Mouse (Mus musculus) CH12.LX (cell line): Measurements from ENCODE around the gene Ppp1r3f. TPM values are rescaled to one million over a fixed set of nuclear protein-coding genes. Genes with fewer than 3 reads are reported as not detected.

Source experiments
- DNase-seq: peaks from one replicate; pipeline ENCODE4 v3.0.0-alpha.2; 2013; ENCODE audit errors: extremely low read depth
- H3K27ac ChIP-seq: 2 replicates; pipeline ENCODE4 v1.5.1; 2012; ENCODE audit warnings: low read depth, mild to moderate bottlenecking, control low read depth, moderate library complexity; ENCODE audit not compliant: insufficient read depth
- H3K27me3 ChIP-seq: replicated peaks from 2 replicates; pipeline ENCODE3; 2012; ENCODE audit warnings: inconsistent platforms
- H3K36me3 ChIP-seq, 2 experiments: replicated peaks in 1 of 2; 2 replicates each; pipeline versions ENCODE3 to v1.6.1; 2012; ENCODE audit warnings: inconsistent platforms in 1 of 2, low read length in 1 of 2, mild to moderate bottlenecking in 1 of 2, mixed read lengths in 1 of 2, moderate library complexity in 1 of 2; ENCODE audit not compliant: control insufficient read depth in 1 of 2, insufficient read depth in 1 of 2
- H3K4me1 ChIP-seq, 2 experiments: 2 replicates each; pipeline ENCODE4 v1.6.1; 2012; ENCODE audit warnings: inconsistent platforms in 1 of 2, moderate library complexity in 1 of 2; ENCODE audit not compliant: insufficient read depth in 2 of 2, control insufficient read depth in 1 of 2
- H3K4me2 ChIP-seq: 2 replicates; pipeline ENCODE4 v1.6.1; 2012; ENCODE audit warnings: low read depth, mild to moderate bottlenecking, control low read depth; ENCODE audit not compliant: poor library complexity, insufficient read depth, severe bottlenecking
- H3K4me3 ChIP-seq, 3 experiments: fragments of 150-350 bp in 1 of 3; sonication (generic) in 1 of 3; replicated peaks in 1 of 3; 2 replicates each; pipeline versions ENCODE3 to v1.5.1; 2011 to 2012; ENCODE audit warnings: low read depth in 2 of 3, low read length in 2 of 3, mild to moderate bottlenecking in 2 of 3, moderate library complexity in 2 of 3, control low read depth in 1 of 3, improper control_type of control experiment in 1 of 3, inconsistent platforms in 1 of 3, mixed read lengths in 1 of 3; ENCODE audit not compliant: poor library complexity in 1 of 3
- H3K79me2 ChIP-seq: replicated peaks from 2 replicates; pipeline ENCODE4 v1.6.1; 2012; ENCODE audit warnings: mild to moderate bottlenecking, moderate library complexity; ENCODE audit not compliant: control insufficient read depth, poor library complexity, insufficient read depth, severe bottlenecking; ENCODE audit errors: extremely low read depth
- H3K9ac ChIP-seq: 2 replicates; pipeline ENCODE4 v1.6.1; 2012; ENCODE audit warnings: low read depth, mild to moderate bottlenecking, control low read depth, moderate library complexity; ENCODE audit not compliant: insufficient read depth
- H3K9me3 ChIP-seq: replicated peaks from 2 replicates; pipeline ENCODE3; 2012; ENCODE audit warnings: low read length, inconsistent platforms, mixed read lengths
- BHLHE40 ChIP-seq: IDR thresholded peaks from 2 replicates; pipeline ENCODE4 v1.6.1; 2011; ENCODE audit warnings: mild to moderate bottlenecking, low read depth, low read length, improper control_type of control experiment
- E2F4 ChIP-seq: IDR thresholded peaks from 2 replicates; pipeline ENCODE4 v1.6.1; 2011; ENCODE audit warnings: low read depth, low read length, improper control_type of control experiment; ENCODE audit not compliant: insufficient replicate concordance
- EP300 ChIP-seq: IDR thresholded peaks from 2 replicates; pipeline ENCODE4 v1.6.1; 2011; ENCODE audit warnings: low read length, improper control_type of control experiment
- MAX ChIP-seq: IDR thresholded peaks from 2 replicates; pipeline ENCODE4 v1.6.1; 2011; ENCODE audit warnings: low read length, improper control_type of control experiment
- MAZ ChIP-seq: IDR thresholded peaks from 2 replicates; pipeline ENCODE4 v1.6.1; 2012; ENCODE audit warnings: low read depth, mild to moderate bottlenecking, inconsistent platforms, low read length, improper control_type of control experiment, moderate library complexity
- NRF1 ChIP-seq: IDR thresholded peaks from 2 replicates; pipeline ENCODE4 v1.6.1; 2014; ENCODE audit warnings: low read depth, mild to moderate bottlenecking, inconsistent platforms, low read length, improper control_type of control experiment, moderate library complexity
- TCF12 ChIP-seq: IDR thresholded peaks from 2 replicates; pipeline ENCODE4 v1.6.1; 2014; ENCODE audit warnings: low read depth, mild to moderate bottlenecking, inconsistent platforms, low read length, improper control_type of control experiment
- UBTF ChIP-seq: IDR thresholded peaks from 2 replicates; pipeline ENCODE4 v1.6.1; 2012; ENCODE audit warnings: low read depth, mild to moderate bottlenecking, inconsistent platforms, low read length, improper control_type of control experiment, moderate library complexity
- USF1 ChIP-seq: IDR thresholded peaks from 2 replicates; pipeline ENCODE4 v1.6.1; 2014; ENCODE audit warnings: low read depth, mild to moderate bottlenecking, inconsistent platforms, low read length, improper control_type of control experiment
- ZMIZ1 ChIP-seq: IDR thresholded peaks from 2 replicates; pipeline ENCODE4 v1.6.1; 2012; ENCODE audit warnings: low read depth, mild to moderate bottlenecking, inconsistent platforms, low read length, improper control_type of control experiment
- dilution Hi-C: fragments of 300-500 bp; cut with MboI; formaldehyde crosslinking; loops from 2 replicates; pipeline ENCODE4 v1.14.3; 2020; ENCODE audit warnings: low sequenced_read_pairs; ENCODE audit not compliant: extremely low pct_unique_long_range_greater_than_20kb, extremely low pct_ligation_motif_present
- in situ Hi-C: fragments of 300-500 bp; cut with MboI; formaldehyde crosslinking; loops from 3 replicates; pipeline ENCODE4 v1.14.3; 2019; ENCODE audit warnings: low sequenced_read_pairs, low pct_ligation_motif_present, low pct_unique_long_range_greater_than_20kb, mixed read lengths
- polyA plus RNA-seq: library from polyadenylated mRNA; unstranded; fragments of >175 nt; gene quantifications from 2 replicates; pipeline ENCODE4 v1.2.1, GENCODE M21; 2012; ENCODE audit warnings: low read depth; ENCODE audit not compliant: insufficient read length
- total RNA-seq, 2 experiments: library from RNA; depleted of rRNA; stranded (reverse); fragments of 300-350 nt in 1 of 2; fragments of >200 nt in 1 of 2; gene quantifications; 2 replicates each; pipeline ENCODE4 v1.2.3; 2012 to 2014

The Ppp1r3f gene
- total and polyA plus RNA-seq, 3 experiments = 0.13 to 0.57 (median 0.51) TPM

GRCm38 (mm10) chrX:7574885-7575231 lies 775 bp upstream of the Ppp1r3f start:
- in situ Hi-C loops = no loop called here
- H3K9ac ChIP-seq = peak overlapping the region; percentile 60
- H3K27me3 ChIP-seq = no peaks in the 10 kb centered on the region
- no peaks in the 10 kb centered on the region for H3K9me3 ChIP-seq
- H3K27ac ChIP-seq = no peak overlapping the region
- no peaks in the 10 kb centered on the region for H3K79me2 ChIP-seq
- H3K36me3 ChIP-seq = peaks cover 0 to 2% of the 10 kb centered on the region in 2 experiments
- dilution Hi-C loops = no loop called here
- H3K4me2 ChIP-seq = peak overlapping the region; percentile 84
- peak overlapping the region; percentile 9 to 69 (median 64) for H3K4me3 ChIP-seq
- TF ChIP-seq UBTF = no peak
- 0 out of 2 replicates have a peak, but pooled peaks have one; percentile 4 for TF ChIP-seq BHLHE40
- TF ChIP-seq, all 38 proteins: peak for 1
- H3K4me1 ChIP-seq = peaks cover 17 to 20% of the 10 kb centered on the region in 2 experiments
- no peak for DNase-seq

GRCm38 (mm10) chrX:7573176-7574086 lies 652 bp downstream of the Ppp1r3f start, which contains the start of gene Foxp3:
TSS of gene Foxp3 (plus strand) at chrX:7573644.
- peaks cover 17 to 20% of the 10 kb centered on the region in 2 experiments for H3K4me1 ChIP-seq
- H3K27me3 ChIP-seq = no peaks in the 10 kb centered on the region
- no peak for DNase-seq
- H3K9ac ChIP-seq = peak within 1 kb of the TSS; percentile 92
- peak within 1 kb of the TSS; percentile 46; the same call in 1 of the 2 replicates for H3K27ac ChIP-seq
- no peaks in the 10 kb centered on the region for H3K9me3 ChIP-seq
- H3K4me2 ChIP-seq = peak within 1 kb of the TSS; percentile 22; the same call in 1 of the 2 replicates
- no peak for TF ChIP-seq EP300
- peak; percentile 68 for TF ChIP-seq BHLHE40
- TF ChIP-seq ZMIZ1 = no peak
- TF ChIP-seq NRF1 = peak; percentile 65
- peak; percentile 65; the same call in 1 of the 2 replicates for TF ChIP-seq MAX
- no peak; the same call in 1 of the 2 replicates for TF ChIP-seq TCF12
- H3K79me2 ChIP-seq = no peaks in the 10 kb centered on the region
- peaks cover 0 to 2% of the 10 kb centered on the region in 2 experiments for H3K36me3 ChIP-seq
- in situ Hi-C loops (no loop called here), dilution Hi-C loops (no loop called here)
- peak within 1 kb of the TSS; percentile 46 to 84 (median 69) for H3K4me3 ChIP-seq

GRCm38 (mm10) chrX:7572466-7572865 lies 1.6 kb downstream of the Ppp1r3f start:
- peaks cover 17 to 23% of the 10 kb centered on the region in 2 experiments for H3K4me1 ChIP-seq
- H3K4me3 ChIP-seq = peak overlapping the region in 1 of 3 experiments; percentile 69
- in situ Hi-C loops = no loop called here
- no peak overlapping the region for H3K27ac ChIP-seq
- DNase-seq = no peak
- H3K36me3 ChIP-seq = peaks cover 0 to 2% of the 10 kb centered on the region in 2 experiments
- H3K79me2 ChIP-seq = no peaks in the 10 kb centered on the region
- TF ChIP-seq EP300 (no peak), USF1 (no peak), E2F4 (no peak), MAZ (no peak)
- no peaks in the 10 kb centered on the region for H3K27me3 ChIP-seq
- no peak overlapping the region for H3K4me2 ChIP-seq
- no peaks in the 10 kb centered on the region for H3K9me3 ChIP-seq
- dilution Hi-C loops = no loop called here
- no peak overlapping the region for H3K9ac ChIP-seq
